Mouse (Mus musculus): ENCODE data around the gene Id1. TPM values are rescaled to one million over a fixed set of nuclear protein-coding genes. Genes with fewer than 3 reads are reported as not detected.

Gene Id1
- total RNA-seq (2021): 10 to 100 TPM; 11.5 to 17.7 TPM
- long read RNA-seq, experiment 1, partial matches to known transcripts: 0 of 4 reads
- long read RNA-seq, experiment 1, other reads (novel, unspliced or antisense): 0 of 4 reads
- long read RNA-seq, experiment 2, transcript Id1-201 (2 exons, 934 nt): major isoform, 6 of 9 reads
- long read RNA-seq, experiment 2, partial matches to known transcripts: 0 of 9 reads
- long read RNA-seq, experiment 2, other reads (novel, unspliced or antisense): 0 of 9 reads

GRCm38 (mm10) chr2:152736090-152736601 is at the start of gene Id1:
TSS of gene Id1 (plus strand) at chr2:152736251.
- intact Hi-C loops (cut with DNase I): no loop called here

GRCm38 (mm10) chr2:152686399-152686798 is 49.7 kb upstream of the Id1 start:
- intact Hi-C loops (cut with DNase I): no loop called here
- DNase-seq: no peak

More at GRCm38 (mm10) chr2:152736090-152736601, at the start of gene Id1:
- peak; percentile 73 to 78 for DNase-seq

- peak; percentile 88 to 92 for DNase-seq
- intact Hi-C loops (cut with DNase I): no loop called here
These were observed 49.2 kb upstream of the Id1 start, which contains the start of gene Mcts2 for GRCm38 (mm10) chr2:152686806-152687267. TSS of gene Mcts2 (plus strand) at chr2:152687035.

GRCm38 (mm10) chr2:152691564-152692217 is 44.4 kb upstream of the Id1 start:
- no peak for DNase-seq
- intact Hi-C loops (cut with DNase I): loop anchor here (5.0 kb wide), 2 partner anchors 196 to 241 kb away; partner anchors contain the start of gene Foxs1

GRCm38 (mm10) chr2:152693233-152693632 is 42.8 kb upstream of the Id1 start:
- intact Hi-C loops (cut with DNase I): loop anchor here (5.0 kb wide), 2 partner anchors 194 to 239 kb away; partner anchors contain the start of gene Foxs1
- DNase-seq: peak; percentile 40 to 52

GRCm38 (mm10) chr2:152693735-152694134 is 42.3 kb upstream of the Id1 start:
- intact Hi-C loops (cut with DNase I): loop anchor here (5.0 kb wide), 2 partner anchors 194 to 239 kb away; partner anchors contain the start of gene Foxs1

GRCm38 (mm10) chr2:152694708-152695107 is 41.3 kb upstream of the Id1 start:
- intact Hi-C loops (cut with DNase I): loop anchor here (5.0 kb wide), 2 partner anchors 193 to 238 kb away; partner anchors contain the start of gene Foxs1
- no peak for DNase-seq

More at GRCm38 (mm10) chr2:152693735-152694134, 42.3 kb upstream of the Id1 start:
- DNase-seq: no peak

GRCm38 (mm10) chr2:152696016-152696415 is 40.0 kb upstream of the Id1 start:
- DNase-seq: no peak
- intact Hi-C loops (cut with DNase I): loop anchor here (1.0 kb wide), 2 partner anchors 45 to 135 kb away; partner anchors contain the start of gene Bcl2l1

- DNase-seq: peak; percentile 91 to 92
- intact Hi-C loops (cut with DNase I): loop anchor here (1.0 kb wide), 2 partner anchors 45 to 135 kb away; partner anchors contain the start of gene Bcl2l1
These were observed 39.4 kb upstream of the Id1 start for GRCm38 (mm10) chr2:152696476-152697164.

- no peak for DNase-seq
- intact Hi-C loops (cut with DNase I): no loop called here
These were observed 35.9 kb upstream of the Id1 start for GRCm38 (mm10) chr2:152700138-152700537.

GRCm38 (mm10) chr2:152700725-152701124 is 35.3 kb upstream of the Id1 start:
- DNase-seq: no peak
- intact Hi-C loops (cut with DNase I): no loop called here

- DNase-seq: no peak
- intact Hi-C loops (cut with DNase I): no loop called here
These were observed 32.3 kb upstream of the Id1 start for GRCm38 (mm10) chr2:152703596-152704255.

- intact Hi-C loops (cut with DNase I): no loop called here
- DNase-seq: no peak
These were observed 31.8 kb upstream of the Id1 start for GRCm38 (mm10) chr2:152704256-152704605.

- no peak for DNase-seq
- intact Hi-C loops (cut with DNase I): no loop called here
These were observed 31.2 kb upstream of the Id1 start for GRCm38 (mm10) chr2:152704811-152705370.

- DNase-seq: peak; percentile 66 to 76
- intact Hi-C loops (cut with DNase I): no loop called here
These were observed 30.0 kb upstream of the Id1 start for GRCm38 (mm10) chr2:152705993-152706571.

- DNase-seq: no peak
- intact Hi-C loops (cut with DNase I): no loop called here
These were observed 28.9 kb upstream of the Id1 start for GRCm38 (mm10) chr2:152707186-152707585.

- peak; percentile 83 to 91 for DNase-seq
- intact Hi-C loops (cut with DNase I): no loop called here
These were observed 28.4 kb upstream of the Id1 start for GRCm38 (mm10) chr2:152707627-152708026.

GRCm38 (mm10) chr2:152709066-152709465 is 27.0 kb upstream of the Id1 start:
- DNase-seq: no peak
- intact Hi-C loops (cut with DNase I): no loop called here

GRCm38 (mm10) chr2:152716241-152716772 is 19.7 kb upstream of the Id1 start:
- no peak for DNase-seq
- intact Hi-C loops (cut with DNase I): no loop called here
